Mouse (Mus musculus): ENCODE measurements at regions not wholly inside any gene's neighbourhood (a gene's known extent, or its start where the extent isn't known, plus 50 kb on each side); places are given as distances from the start of the nearest gene placed in this dataset.
"Not testable (repeated sequence)": the region's sequence is repeated elsewhere in the genome, so short reads cannot be mapped to it uniquely, and the experiment has no call there.

GRCm38 (mm10) chr2:166516261-166516660 lies 197.4 kb downstream of the Prex1 start:
- DNase-seq (ENCODE audit: low read depth in 2 of 2, low spot score in 2 of 2): no peak

- DNase-seq (ENCODE audit: low read depth in 2 of 2, low spot score in 2 of 2): no peak
These were observed 199.0 kb downstream of the Prex1 start for GRCm38 (mm10) chr2:166514664-166515063.

GRCm38 (mm10) chr2:166512488-166512887 lies 201.1 kb downstream of the Prex1 start:
- DNase-seq (ENCODE audit: low read depth in 2 of 2, low spot score in 2 of 2): peak in 1 of 2 experiments; percentile 12

- not testable (repeated sequence) for DNase-seq (ENCODE audit: low read depth in 2 of 2, low spot score in 2 of 2)
These were observed 202.2 kb downstream of the Prex1 start for GRCm38 (mm10) chr2:166511477-166511876.

- no peak for DNase-seq (ENCODE audit: low read depth in 2 of 2, low spot score in 2 of 2)
These were observed 202.9 kb downstream of the Prex1 start for GRCm38 (mm10) chr2:166510776-166511175.

- DNase-seq (ENCODE audit: low read depth in 2 of 2, low spot score in 2 of 2): no peak
These were observed 204.0 kb downstream of the Prex1 start for GRCm38 (mm10) chr2:166509591-166509990.

- DNase-seq (ENCODE audit: low read depth in 2 of 2, low spot score in 2 of 2): no peak
These were observed 204.8 kb downstream of the Prex1 start for GRCm38 (mm10) chr2:166508656-166509420.

GRCm38 (mm10) chr2:166505309-166505708 lies 208.3 kb downstream of the Prex1 start:
- no peak for DNase-seq (ENCODE audit: low read depth in 2 of 2, low spot score in 2 of 2)

GRCm38 (mm10) chr2:166503666-166504065 lies 210.0 kb downstream of the Prex1 start:
- no peak for DNase-seq (ENCODE audit: low read depth in 2 of 2, low spot score in 2 of 2)

- no peak for DNase-seq (ENCODE audit: low read depth in 2 of 2, low spot score in 2 of 2)
These were observed 220.7 kb downstream of the Prex1 start for GRCm38 (mm10) chr2:166492895-166493294.

GRCm38 (mm10) chr2:166492421-166492820 lies 221.2 kb downstream of the Prex1 start:
- no peak for DNase-seq (ENCODE audit: low read depth in 2 of 2, low spot score in 2 of 2)

- no peak for DNase-seq (ENCODE audit: low read depth in 2 of 2, low spot score in 2 of 2)
These were observed 221.8 kb downstream of the Prex1 start for GRCm38 (mm10) chr2:166491861-166492260.

GRCm38 (mm10) chr2:166489041-166489872 lies 224.4 kb downstream of the Prex1 start:
- no peak for DNase-seq (ENCODE audit: low read depth in 2 of 2, low spot score in 2 of 2)

- no peak for DNase-seq (ENCODE audit: low read depth in 2 of 2, low spot score in 2 of 2)
These were observed 225.9 kb downstream of the Prex1 start for GRCm38 (mm10) chr2:166487688-166488087.

GRCm38 (mm10) chr2:166485788-166486187 lies 227.8 kb downstream of the Prex1 start:
- no peak for DNase-seq (ENCODE audit: low read depth in 2 of 2, low spot score in 2 of 2)

GRCm38 (mm10) chr2:166485361-166485760 lies 228.3 kb downstream of the Prex1 start:
- DNase-seq (ENCODE audit: low read depth in 2 of 2, low spot score in 2 of 2): no peak

GRCm38 (mm10) chr2:166483617-166484319 lies 229.9 kb downstream of the Prex1 start:
- DNase-seq (ENCODE audit: low read depth in 2 of 2, low spot score in 2 of 2): no peak

- no peak for DNase-seq (ENCODE audit: low read depth in 2 of 2, low spot score in 2 of 2)
These were observed 230.7 kb downstream of the Prex1 start for GRCm38 (mm10) chr2:166482720-166483616.

GRCm38 (mm10) chr2:166481774-166482173 lies 231.9 kb downstream of the Prex1 start:
- DNase-seq (ENCODE audit: low read depth in 2 of 2, low spot score in 2 of 2): no peak

- no peak for DNase-seq (ENCODE audit: low read depth in 2 of 2, low spot score in 2 of 2)
These were observed 232.3 kb downstream of the Prex1 start for GRCm38 (mm10) chr2:166481362-166481761.

- no peak for DNase-seq (ENCODE audit: low read depth in 2 of 2, low spot score in 2 of 2)
These were observed 232.7 kb downstream of the Prex1 start for GRCm38 (mm10) chr2:166480883-166481282.

Measured in CD8-positive naive resting alpha-beta T cell, adult 2 months (primary cell).